Mouse (Mus musculus) bone marrow macrophage, adult 2 months (primary cell): ENCODE results near the gene Paqr5.

ENCODE experiments used
- CTCF ChIP-seq: IDR thresholded peaks from 2 replicates; pipeline ENCODE4 v1.5.1; 2012; ENCODE audit warnings: low read depth, mild to moderate bottlenecking, low read length, moderate library complexity
- POLR2A ChIP-seq: IDR thresholded peaks from 2 replicates; pipeline ENCODE4 v1.6.1; 2012; ENCODE audit warnings: mild to moderate bottlenecking, low read depth, low read length, borderline replicate concordance

- TF ChIP-seq CTCF, result no peak
- no peak for TF ChIP-seq POLR2A
These were observed 107.2 kb downstream of the Paqr5 start for GRCm38 (mm10) chr9:61919464-61919863.
